19 mouse cellular contexts compared by ENCODE assay signal in the genomic region with DNA sequence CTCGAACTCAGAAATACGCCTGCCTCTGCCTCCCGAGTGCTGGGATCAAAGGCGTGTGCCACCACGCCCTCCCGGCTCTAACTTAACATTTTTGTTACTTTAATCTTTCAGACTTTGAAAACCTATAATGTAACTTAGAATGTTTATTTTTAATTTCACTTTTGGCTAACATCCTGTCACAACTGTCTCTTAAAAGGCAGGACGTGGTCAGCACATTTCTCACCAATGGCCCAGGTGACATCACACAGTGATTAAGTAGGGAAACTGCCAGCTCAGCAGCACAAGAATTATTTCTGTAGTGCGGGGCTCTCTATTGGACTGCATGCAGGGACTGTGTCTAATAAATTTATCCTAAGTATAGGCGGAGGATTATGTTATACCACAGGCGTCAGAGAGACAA. TPM values are rescaled to one million over a fixed set of nuclear protein-coding genes. Genes with fewer than 3 reads are reported as not detected.
DNase-seq lines count a peak whose midpoint lies in the region; ATAC-seq and TF ChIP-seq lines count a peak whose summit lies in the region.
"Had no signal": no experiment of that assay in that cellular context is flagged by ENCODE, and none has a peak within 500 bp of the region (broad histone marks: within the 10 kb centered on the region; RNA-seq: fewer than 3 reads in every experiment).

No protein-coding gene starts in this region.

- H3K27me3 ChIP-seq in embryonic facial prominence, embryonic 14.5 days (replicated peaks; ENCODE audit: control insufficient read depth, insufficient read depth, low read length), result no peaks in the 10 kb centered on the region
- no peaks in the 10 kb centered on the region for H3K27me3 ChIP-seq in embryonic facial prominence, embryonic 10.5 days (replicated peaks; ENCODE audit: low read depth, poor library complexity, severe bottlenecking)
- H3K27me3 ChIP-seq in midbrain, embryonic 14.5 days (ENCODE audit: control insufficient read depth, insufficient read depth, low read length), result no peaks in the 10 kb centered on the region
- H3K27me3 ChIP-seq in midbrain, postnatal 0 days (ENCODE audit: insufficient read depth, low read length), result no peaks in the 10 kb centered on the region
- H3K27me3 ChIP-seq in hindbrain, embryonic 15.5 days, result no peaks in the 10 kb centered on the region
- H3K27me3 ChIP-seq in neural tube, embryonic 15.5 days (replicated peaks), result no peaks in the 10 kb centered on the region
- H3K27me3 ChIP-seq: heart, embryonic 15.5 days; lung, embryonic 15.5 days; megakaryocyte, embryonic 14.5 days had no signal

- WGBS in embryonic facial prominence, embryonic 14.5 days, result 81% methylated on average over 10 of the region's 10 CpGs
- WGBS in embryonic facial prominence, embryonic 10.5 days, result 89% methylated on average over 10 of the region's 10 CpGs
- WGBS in midbrain, embryonic 14.5 days, result 65% methylated on average over 10 of the region's 10 CpGs
- 63% methylated on average over 10 of the region's 10 CpGs for WGBS in midbrain, postnatal 0 days
- WGBS in hindbrain, embryonic 15.5 days, result 72% methylated on average over 10 of the region's 10 CpGs
- 59% methylated on average over 10 of the region's 10 CpGs for WGBS in neural tube, embryonic 15.5 days

- no peak overlapping the region for H3K4me2 ChIP-seq in embryonic facial prominence, embryonic 14.5 days (ENCODE audit: low read depth, low read length)
- H3K4me2 ChIP-seq in midbrain, embryonic 14.5 days (ENCODE audit: low read length), result no peak overlapping the region
- no peak overlapping the region for H3K4me2 ChIP-seq in midbrain, postnatal 0 days (ENCODE audit: low read depth, low read length, poor library complexity, severe bottlenecking)
- no peak overlapping the region for H3K4me2 ChIP-seq in hindbrain, embryonic 15.5 days
- no peak overlapping the region for H3K4me2 ChIP-seq in neural tube, embryonic 15.5 days
- H3K4me2 ChIP-seq: heart, embryonic 15.5 days; liver, embryonic 11.5 days; lung, embryonic 15.5 days had no signal

- no peaks in the 10 kb centered on the region for H3K9me3 ChIP-seq in embryonic facial prominence, embryonic 14.5 days (ENCODE audit: control insufficient read depth, low read length)
- no peaks in the 10 kb centered on the region for H3K9me3 ChIP-seq in embryonic facial prominence, embryonic 10.5 days
- H3K9me3 ChIP-seq in midbrain, embryonic 14.5 days (ENCODE audit: control insufficient read depth, low read length), result no peaks in the 10 kb centered on the region
- H3K9me3 ChIP-seq in midbrain, postnatal 0 days (ENCODE audit: low read length), result no peaks in the 10 kb centered on the region
- H3K9me3 ChIP-seq in hindbrain, embryonic 15.5 days, result no peaks in the 10 kb centered on the region
- no peaks in the 10 kb centered on the region for H3K9me3 ChIP-seq in neural tube, embryonic 15.5 days (replicated peaks)
- H3K9me3 ChIP-seq: heart, embryonic 15.5 days; lung, embryonic 15.5 days; megakaryocyte, embryonic 14.5 days had no signal

- H3K9ac ChIP-seq in embryonic facial prominence, embryonic 14.5 days (ENCODE audit: low read depth, low read length), result no peak overlapping the region
- H3K9ac ChIP-seq in midbrain, embryonic 14.5 days (replicated peaks; ENCODE audit: low read length), result no peak overlapping the region
- H3K9ac ChIP-seq in midbrain, postnatal 0 days (replicated peaks; ENCODE audit: low read length, poor library complexity, severe bottlenecking), result no peak overlapping the region
- H3K9ac ChIP-seq in hindbrain, embryonic 15.5 days, result no peak overlapping the region
- H3K9ac ChIP-seq in neural tube, embryonic 15.5 days (replicated peaks), result no peak overlapping the region
- H3K9ac ChIP-seq: heart, embryonic 15.5 days; lung, embryonic 15.5 days had no signal

- H3K27ac ChIP-seq in embryonic facial prominence, embryonic 14.5 days (replicated peaks; ENCODE audit: low read depth, low read length), result 0 out of 2 replicates have a peak overlapping the region, but pooled peaks have one; percentile 8
- H3K27ac ChIP-seq in embryonic facial prominence, embryonic 10.5 days (replicated peaks), result no peak overlapping the region
- H3K27ac ChIP-seq in midbrain, embryonic 14.5 days (replicated peaks; ENCODE audit: low read depth, low read length), result peak overlapping the region; percentile 57
- H3K27ac ChIP-seq in midbrain, postnatal 0 days (ENCODE audit: low read depth, low read length), result no peak overlapping the region
- peak overlapping the region; percentile 21; the same call in 1 of the 2 replicates for H3K27ac ChIP-seq in hindbrain, embryonic 15.5 days (replicated peaks)
- H3K27ac ChIP-seq in neural tube, embryonic 15.5 days (replicated peaks), result peak overlapping the region; percentile 18; the same call in 1 of the 2 replicates
- H3K27ac ChIP-seq: heart, embryonic 15.5 days; lung, embryonic 15.5 days had no signal

- no peak for DNase-seq in embryonic facial prominence, embryonic 14.5 days (ENCODE audit: low spot score)
- no peak for DNase-seq in embryonic facial prominence, embryonic 10.5 days (ENCODE audit: low spot score)
- DNase-seq in midbrain, embryonic 14.5 days, result peak; percentile 53
- no peak for DNase-seq in midbrain, postnatal 0 days (ENCODE audit: low spot score)
- DNase-seq in spleen, postnatal 10 days (ENCODE audit: low spot score in 2 of 2), result no peak
- no peak for DNase-seq in adrenal gland, adult 2 months
- DNase-seq: cerebellum, adult 9-10 months; kidney, postnatal 10 days; layer of hippocampus, adult 9-11 months; right cerebral cortex, postnatal 14 days; thymus, adult 2 months had no signal

- ATAC-seq in embryonic facial prominence, embryonic 14.5 days (ENCODE audit: low read depth), result no peak
- no peak for ATAC-seq in midbrain, embryonic 14.5 days (ENCODE audit: low FRiP score, low TSS enrichment)
- no peak for ATAC-seq in midbrain, postnatal 0 days (ENCODE audit: low FRiP score)
- ATAC-seq in hindbrain, embryonic 15.5 days (ENCODE audit: low FRiP score, low read depth), result no peak
- ATAC-seq in neural tube, embryonic 15.5 days (ENCODE audit: low FRiP score), result no peak
- ATAC-seq: intestine, postnatal 0 days had no signal

- peaks cover 25% of the 10 kb centered on the region for H3K36me3 ChIP-seq in embryonic facial prominence, embryonic 14.5 days (ENCODE audit: control insufficient read depth, insufficient read depth, low read length)
- H3K36me3 ChIP-seq in embryonic facial prominence, embryonic 10.5 days (replicated peaks), result peaks cover 42% of the 10 kb centered on the region
- 0 out of 2 replicates have a peak, but pooled peaks cover 3% of the 10 kb centered on the region for H3K36me3 ChIP-seq in midbrain, embryonic 14.5 days (ENCODE audit: control insufficient read depth, insufficient read depth, low read length)
- H3K36me3 ChIP-seq in midbrain, postnatal 0 days (ENCODE audit: insufficient read depth, low read length), result no peaks in the 10 kb centered on the region
- 0 out of 2 replicates have a peak, but pooled peaks cover 2% of the 10 kb centered on the region for H3K36me3 ChIP-seq in hindbrain, embryonic 15.5 days
- H3K36me3 ChIP-seq in neural tube, embryonic 15.5 days, result 0 out of 2 replicates have a peak, but pooled peaks cover 2% of the 10 kb centered on the region

- H3K4me1 ChIP-seq in embryonic facial prominence, embryonic 14.5 days (ENCODE audit: control insufficient read depth, insufficient read depth, low read length), result peaks cover 9% of the 10 kb centered on the region; the same call in 1 of the 2 replicates
- H3K4me1 ChIP-seq in embryonic facial prominence, embryonic 10.5 days, result peaks cover 42% of the 10 kb centered on the region
- H3K4me1 ChIP-seq in midbrain, embryonic 14.5 days (ENCODE audit: control insufficient read depth, insufficient read depth, low read length), result peaks cover 46% of the 10 kb centered on the region
- H3K4me1 ChIP-seq in midbrain, postnatal 0 days (ENCODE audit: insufficient read depth, low read length), result peaks cover 10% of the 10 kb centered on the region; the same call in 1 of the 2 replicates
- H3K4me1 ChIP-seq in hindbrain, embryonic 15.5 days (replicated peaks), result peaks cover 41% of the 10 kb centered on the region
- H3K4me1 ChIP-seq in neural tube, embryonic 15.5 days, result peaks cover 53% of the 10 kb centered on the region

- no peak overlapping the region for H3K4me3 ChIP-seq in embryonic facial prominence, embryonic 14.5 days (ENCODE audit: low read depth, low read length)
- no peak overlapping the region for H3K4me3 ChIP-seq in embryonic facial prominence, embryonic 10.5 days
- no peak overlapping the region for H3K4me3 ChIP-seq in midbrain, embryonic 14.5 days (replicated peaks; ENCODE audit: low read depth, low read length)
- no peak overlapping the region for H3K4me3 ChIP-seq in midbrain, postnatal 0 days (ENCODE audit: low read depth, low read length)
- no peak overlapping the region for H3K4me3 ChIP-seq in hindbrain, embryonic 15.5 days
- H3K4me3 ChIP-seq in neural tube, embryonic 15.5 days (replicated peaks), result no peak overlapping the region
- H3K4me3 ChIP-seq: heart, embryonic 15.5 days; lung, embryonic 15.5 days; megakaryocyte, embryonic 14.5 days had no signal

- TF ChIP-seq CTCF in midbrain, postnatal 0 days (IDR thresholded peaks at IDR 0.05), result no peak

RNA-seq across cellular contexts. Expression of a gene that starts 7.6 kb away (rescaled TPM):
- polyA plus RNA-seq in embryonic facial prominence, embryonic 14.5 days (2014; fragmentation: Nextera tagmentation; extraction: Ambion mirVana), result 75.7 and 89.8 TPM in 2 replicates
- polyA plus RNA-seq in embryonic facial prominence, embryonic 10.5 days (2016; fragmentation: Nextera tagmentation; extraction: Ambion mirVana), result 146 TPM in 2 replicates
- polyA plus RNA-seq in midbrain, embryonic 14.5 days (2014; fragmentation: Nextera tagmentation; extraction: Ambion mirVana), result 42.2 and 64.0 TPM in 2 replicates
- total RNA-seq in midbrain, postnatal 0 days (2014; rRNA removed), result 27.0 and 32.9 TPM in 2 replicates
- polyA plus RNA-seq in midbrain, postnatal 0 days (2015; fragmentation: Nextera tagmentation; extraction: Ambion mirVana), result 27.2 TPM in 2 replicates
- polyA plus RNA-seq in hindbrain, embryonic 15.5 days (2015; fragmentation: Nextera tagmentation; extraction: Ambion mirVana), result 63.3 and 67.1 TPM in 2 replicates
- polyA plus RNA-seq in neural tube, embryonic 15.5 days (2015; fragmentation: Nextera tagmentation; extraction: Ambion mirVana), result 59.4 and 84.9 TPM in 2 replicates
- total RNA-seq in adrenal gland, adult 2 months (2021), result 1 to 10 TPM; 2.8 to 3.7 TPM
- 2.6 and 2.7 TPM in 2 replicates for polyA plus RNA-seq in adrenal gland, adult 2 months (2012; rRNA removed)

RNA-seq across cellular contexts. Expression of a gene that starts 26.3 kb away (rescaled TPM):
- 4.1 and 4.6 TPM in 2 replicates for polyA plus RNA-seq in embryonic facial prominence, embryonic 14.5 days (2014; fragmentation: Nextera tagmentation; extraction: Ambion mirVana)
- 3.2 and 4.9 TPM in 2 replicates for polyA plus RNA-seq in embryonic facial prominence, embryonic 10.5 days (2016; fragmentation: Nextera tagmentation; extraction: Ambion mirVana)
- 51.9 and 53.5 TPM in 2 replicates for polyA plus RNA-seq in midbrain, embryonic 14.5 days (2014; fragmentation: Nextera tagmentation; extraction: Ambion mirVana)
- total RNA-seq in midbrain, postnatal 0 days (2014; rRNA removed), result 138 and 150 TPM in 2 replicates
- 37.3 and 42.1 TPM in 2 replicates for polyA plus RNA-seq in midbrain, postnatal 0 days (2015; fragmentation: Nextera tagmentation; extraction: Ambion mirVana)
- 58.1 and 63.6 TPM in 2 replicates for polyA plus RNA-seq in hindbrain, embryonic 15.5 days (2015; fragmentation: Nextera tagmentation; extraction: Ambion mirVana)
- 59.3 and 68.9 TPM in 2 replicates for polyA plus RNA-seq in neural tube, embryonic 15.5 days (2015; fragmentation: Nextera tagmentation; extraction: Ambion mirVana)
- total RNA-seq in adrenal gland, adult 2 months (2021), result under 1 TPM; 0.59 to 0.72 TPM
- 0.37 and 0.71 TPM in 2 replicates for polyA plus RNA-seq in adrenal gland, adult 2 months (2012; rRNA removed)

RNA-seq across cellular contexts. Expression of a gene that starts 42.6 kb away (rescaled TPM):
- not detected in 2 replicates for polyA plus RNA-seq in embryonic facial prominence, embryonic 14.5 days (2014; fragmentation: Nextera tagmentation; extraction: Ambion mirVana)
- 0.10 TPM in 1 of 2 replicates, not detected in the other for polyA plus RNA-seq in embryonic facial prominence, embryonic 10.5 days (2016; fragmentation: Nextera tagmentation; extraction: Ambion mirVana)
- 0.93 and 1.1 TPM in 2 replicates for polyA plus RNA-seq in midbrain, embryonic 14.5 days (2014; fragmentation: Nextera tagmentation; extraction: Ambion mirVana)
- 1.7 TPM in 1 of 2 replicates, not detected in the other for total RNA-seq in midbrain, postnatal 0 days (2014; rRNA removed)
- 0.23 and 0.28 TPM in 2 replicates for polyA plus RNA-seq in midbrain, postnatal 0 days (2015; fragmentation: Nextera tagmentation; extraction: Ambion mirVana)
- 0.78 and 1.00 TPM in 2 replicates for polyA plus RNA-seq in hindbrain, embryonic 15.5 days (2015; fragmentation: Nextera tagmentation; extraction: Ambion mirVana)
- 0.64 and 0.72 TPM in 2 replicates for polyA plus RNA-seq in neural tube, embryonic 15.5 days (2015; fragmentation: Nextera tagmentation; extraction: Ambion mirVana)
- total RNA-seq in adrenal gland, adult 2 months (2021), result not detected
- not detected in 2 replicates for polyA plus RNA-seq in adrenal gland, adult 2 months (2012; rRNA removed)
- total RNA-seq: gastrocnemius, postnatal 4 days had no signal
- polyA plus RNA-seq: heart, embryonic 15.5 days; intestine, postnatal 0 days; liver, embryonic 11.5 days; lung, embryonic 15.5 days had no signal

RNA-seq across cellular contexts. Expression of a gene that starts 53.2 kb away (rescaled TPM):
- 1.8 and 2.9 TPM in 2 replicates for polyA plus RNA-seq in embryonic facial prominence, embryonic 14.5 days (2014; fragmentation: Nextera tagmentation; extraction: Ambion mirVana)
- 0.10 TPM in 1 of 2 replicates, not detected in the other for polyA plus RNA-seq in embryonic facial prominence, embryonic 10.5 days (2016; fragmentation: Nextera tagmentation; extraction: Ambion mirVana)
- polyA plus RNA-seq in midbrain, embryonic 14.5 days (2014; fragmentation: Nextera tagmentation; extraction: Ambion mirVana), result 0.70 and 3.0 TPM in 2 replicates
- total RNA-seq in midbrain, postnatal 0 days (2014; rRNA removed), result 2.4 and 3.2 TPM in 2 replicates
- polyA plus RNA-seq in midbrain, postnatal 0 days (2015; fragmentation: Nextera tagmentation; extraction: Ambion mirVana), result 1.0 and 1.4 TPM in 2 replicates
- polyA plus RNA-seq in hindbrain, embryonic 15.5 days (2015; fragmentation: Nextera tagmentation; extraction: Ambion mirVana), result 1.3 and 2.4 TPM in 2 replicates
- 1.00 and 3.7 TPM in 2 replicates for polyA plus RNA-seq in neural tube, embryonic 15.5 days (2015; fragmentation: Nextera tagmentation; extraction: Ambion mirVana)
- 1 to 10 TPM; 1.1 to 3.4 TPM for total RNA-seq in adrenal gland, adult 2 months (2021)
- polyA plus RNA-seq in adrenal gland, adult 2 months (2012; rRNA removed), result 0.86 and 1.6 TPM in 2 replicates
- total RNA-seq: gastrocnemius, postnatal 4 days had no signal
- polyA plus RNA-seq: intestine, postnatal 0 days had no signal

RNA-seq across cellular contexts. Expression of a gene that starts 58.1 kb away (rescaled TPM):
- polyA plus RNA-seq in embryonic facial prominence, embryonic 14.5 days (2014; fragmentation: Nextera tagmentation; extraction: Ambion mirVana), result 27.9 and 35.6 TPM in 2 replicates
- 83.3 and 89.1 TPM in 2 replicates for polyA plus RNA-seq in embryonic facial prominence, embryonic 10.5 days (2016; fragmentation: Nextera tagmentation; extraction: Ambion mirVana)
- 127 and 136 TPM in 2 replicates for polyA plus RNA-seq in midbrain, embryonic 14.5 days (2014; fragmentation: Nextera tagmentation; extraction: Ambion mirVana)
- total RNA-seq in midbrain, postnatal 0 days (2014; rRNA removed), result 83.0 and 93.0 TPM in 2 replicates
- polyA plus RNA-seq in midbrain, postnatal 0 days (2015; fragmentation: Nextera tagmentation; extraction: Ambion mirVana), result 77.7 and 92.2 TPM in 2 replicates
- 89.1 and 96.4 TPM in 2 replicates for polyA plus RNA-seq in hindbrain, embryonic 15.5 days (2015; fragmentation: Nextera tagmentation; extraction: Ambion mirVana)
- polyA plus RNA-seq in neural tube, embryonic 15.5 days (2015; fragmentation: Nextera tagmentation; extraction: Ambion mirVana), result 80.2 and 91.5 TPM in 2 replicates
- 10 to 100 TPM; 37.6 to 53.6 TPM for total RNA-seq in adrenal gland, adult 2 months (2021)
- 74.6 and 76.9 TPM in 2 replicates for polyA plus RNA-seq in adrenal gland, adult 2 months (2012; rRNA removed)

Comparison
In these comparisons a context has a peak if more than half of its experiments do, and no peak if none do; other contexts are left out.
1. H3K27ac ChIP-seq: peak in embryonic facial prominence, embryonic 14.5 days (single experiment), midbrain, embryonic 14.5 days (single experiment), hindbrain, embryonic 15.5 days (single experiment) and neural tube, embryonic 15.5 days (single experiment); none in embryonic facial prominence, embryonic 10.5 days (single experiment) and midbrain, postnatal 0 days (single experiment).